Mouse (Mus musculus) hindlimb bud, embryonic 11.5 days (tissue): Measurements from ENCODE around the gene Arrdc2.

ENCODE experiments used
- DNase-seq: peaks from one replicate; pipeline ENCODE4 v3.0.0-alpha.2; 2012; ENCODE audit warnings: low read depth, low spot score; ENCODE audit errors: extremely low spot score

Arrdc2 gene

GRCm38 (mm10) chr8:70839408-70840351 is at the start of gene Arrdc2:
Gene Arrdc2 (minus strand): TSS chr8:70839720.
- peak; percentile 98 for DNase-seq

GRCm38 (mm10) chr8:70887669-70888068 is 48.1 kb upstream of the Arrdc2 start:
- DNase-seq, result no peak

- DNase-seq, result no peak
Observed at GRCm38 (mm10) chr8:70885612-70886011, 46.1 kb upstream of the Arrdc2 start.

- DNase-seq, result no peak
Observed at GRCm38 (mm10) chr8:70884683-70885082, 45.2 kb upstream of the Arrdc2 start.

GRCm38 (mm10) chr8:70884186-70884585 is 44.7 kb upstream of the Arrdc2 start:
- DNase-seq, result no peak

- DNase-seq, result no peak
Observed at GRCm38 (mm10) chr8:70880546-70880945, 41.0 kb upstream of the Arrdc2 start.

- DNase-seq, result no peak
Observed at GRCm38 (mm10) chr8:70880126-70880525, 40.6 kb upstream of the Arrdc2 start.

GRCm38 (mm10) chr8:70879500-70879899 is 40.0 kb upstream of the Arrdc2 start:
- no peak for DNase-seq

- no peak for DNase-seq
Observed at GRCm38 (mm10) chr8:70878178-70878577, 38.7 kb upstream of the Arrdc2 start.

- no peak for DNase-seq
Observed at GRCm38 (mm10) chr8:70876382-70876781, 36.9 kb upstream of the Arrdc2 start.

GRCm38 (mm10) chr8:70874441-70874840 is 34.9 kb upstream of the Arrdc2 start:
- DNase-seq, result no peak

- DNase-seq, result peak; percentile 96
Observed at GRCm38 (mm10) chr8:70873364-70873985, 34.0 kb upstream of the Arrdc2 start, which contains the start of gene Ccdc124. Gene Ccdc124 (minus strand): TSS chr8:70873935.

GRCm38 (mm10) chr8:70872643-70873363 is 33.3 kb upstream of the Arrdc2 start:
- DNase-seq, result no peak

GRCm38 (mm10) chr8:70871195-70871807 is 31.8 kb upstream of the Arrdc2 start:
- DNase-seq, result no peak

- DNase-seq, result no peak
Observed at GRCm38 (mm10) chr8:70869601-70870041, 30.1 kb upstream of the Arrdc2 start.

GRCm38 (mm10) chr8:70869199-70869571 is 29.7 kb upstream of the Arrdc2 start:
- DNase-seq, result no peak

GRCm38 (mm10) chr8:70868559-70869198 is 29.2 kb upstream of the Arrdc2 start:
- DNase-seq, result no peak

GRCm38 (mm10) chr8:70866566-70866965 is 27.0 kb upstream of the Arrdc2 start:
- no peak for DNase-seq

- DNase-seq, result no peak
Observed at GRCm38 (mm10) chr8:70866001-70866520, 26.5 kb upstream of the Arrdc2 start.

GRCm38 (mm10) chr8:70865350-70866000 is 26.0 kb upstream of the Arrdc2 start:
- peak; percentile 99 for DNase-seq
